Mouse (Mus musculus) thymus, adult 2 months (tissue): ENCODE data around the gene Osbpl10. TPM values are rescaled to one million over a fixed set of nuclear protein-coding genes. Genes with fewer than 3 reads are reported as not detected.

ENCODE experiments used
- DNase-seq: peaks from one replicate; pipeline ENCODE4 v3.0.0; 2021
- H3K27ac ChIP-seq: fragments of 200-500 bp; 2 replicates; pipeline ENCODE4 v1.5.1; 2012; ENCODE audit warnings: low read length, control low read depth; ENCODE audit not compliant: control insufficient read depth, insufficient read depth
- H3K27me3 ChIP-seq: fragments of 200-500 bp; 2 replicates; pipeline ENCODE4 v1.6.1; 2012; ENCODE audit warnings: mild to moderate bottlenecking, low read length, moderate library complexity, mixed read lengths; ENCODE audit not compliant: control insufficient read depth, insufficient read depth
- H3K36me3 ChIP-seq: fragments of 200-500 bp; 2 replicates; pipeline ENCODE4 v1.6.1; 2012; ENCODE audit warnings: mild to moderate bottlenecking, low read length, moderate library complexity; ENCODE audit not compliant: control insufficient read depth, insufficient read depth
- H3K4me1 ChIP-seq: fragments of 200-500 bp; replicated peaks from 2 replicates; pipeline ENCODE4 v1.6.1; 2012; ENCODE audit warnings: low read length; ENCODE audit not compliant: control insufficient read depth, insufficient read depth
- H3K4me3 ChIP-seq: fragments of 200-500 bp; 2 replicates; pipeline ENCODE4 v1.5.1; 2012; ENCODE audit warnings: mild to moderate bottlenecking, low read length, control low read depth, moderate library complexity; ENCODE audit not compliant: control insufficient read depth, insufficient read depth
- CTCF ChIP-seq: fragments of 200-500 bp; IDR thresholded peaks from 2 replicates; pipeline ENCODE4 v1.5.1; 2012; ENCODE audit warnings: mild to moderate bottlenecking, control low read depth, low read length, moderate library complexity, borderline replicate concordance; ENCODE audit not compliant: control insufficient read depth, poor library complexity, insufficient read depth; ENCODE audit errors: extremely low read depth
- POLR2A ChIP-seq: fragments of 200-500 bp; IDR thresholded peaks from 2 replicates; pipeline ENCODE4 v1.6.1; 2012; ENCODE audit warnings: mild to moderate bottlenecking, low read length, control low read depth, moderate library complexity; ENCODE audit not compliant: control insufficient read depth, poor library complexity, insufficient read depth; ENCODE audit errors: extremely low read depth
- WGBS: fragments of 180-500 bp; shearing (Covaris S2); methylation state at CpG from one replicate; pipeline ENCODE4 v1.1.7; 2018; 5-methylcytosine and 5-hydroxymethylcytosine counted together
- polyA plus RNA-seq: library from polyadenylated mRNA; depleted of rRNA; stranded (reverse); fragments of >200 nt; gene quantifications from 2 replicates; pipeline ENCODE4 v1.2.3, GENCODE M21; 2012; rRNA removed

Gene Osbpl10
- polyA plus RNA-seq, 1 experiment = 10.3 TPM

- no peak overlapping the region for H3K27ac ChIP-seq
- DNase-seq = no peak
- 100% methylated on average over 1 of the region's 1 CpGs for WGBS
- H3K4me1 ChIP-seq = peaks cover 4% of the 10 kb centered on the region
- H3K27me3 ChIP-seq = no peaks in the 10 kb centered on the region
- H3K4me3 ChIP-seq = no peak overlapping the region
- H3K36me3 ChIP-seq = peaks cover 32% of the 10 kb centered on the region
- TF ChIP-seq CTCF (no peak), POLR2A (no peak)
Measured at GRCm38 (mm10) chr9:115278641-115279040, 300.3 kb downstream of the Osbpl10 start.

Other genes starting within 250 kb of the Osbpl10 start
- 72.4 and 76.2 TPM in 2 replicates for gene Cmtm6, start 247.5 kb upstream of the Osbpl10 start, polyA plus RNA-seq
- gene Cmtm7, start 196.7 kb upstream of the Osbpl10 start, polyA plus RNA-seq = 781 and 799 TPM in 2 replicates
- gene Cmtm8, start 134.4 kb upstream of the Osbpl10 start, polyA plus RNA-seq = 11.9 and 15.4 TPM in 2 replicates
- gene Gpd1l, start 44.6 kb upstream of the Osbpl10 start, polyA plus RNA-seq = 22.0 TPM in 2 replicates
- 57.0 and 85.5 TPM in 2 replicates for gene Rps27rt, start 4.2 kb downstream of the Osbpl10 start, polyA plus RNA-seq